Mouse (Mus musculus) kidney, postnatal 14 days (tissue): ENCODE data around the gene Gm2026.
"Not testable (repeated sequence)": the region's sequence is repeated elsewhere in the genome, so short reads cannot be mapped to it uniquely, and the experiment has no call there.

ENCODE experiments used
- DNase-seq: peaks from one replicate; pipeline ENCODE4 v3.0.0; 2022; ENCODE audit warnings: mixed read lengths

Gene Gm2026

DNA sequence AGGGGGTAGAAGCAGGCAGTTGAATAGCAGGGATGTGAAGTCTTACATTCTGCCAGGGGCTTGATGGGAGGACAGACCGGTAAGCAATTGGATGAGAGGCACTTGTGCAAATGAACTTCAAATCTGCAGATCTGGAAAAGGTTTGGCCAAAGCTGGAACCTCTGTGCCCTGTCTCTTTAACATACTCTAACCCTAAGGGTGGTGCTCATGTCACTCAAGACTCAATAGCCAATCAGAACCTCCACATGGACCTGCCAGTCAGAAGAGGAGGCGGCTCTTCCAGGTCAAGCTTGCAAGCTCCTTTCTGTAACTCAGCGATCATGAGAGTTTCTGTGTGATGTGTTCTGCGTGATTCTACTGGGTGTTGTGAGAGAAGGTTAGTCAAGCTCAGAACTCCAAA lies at the start of gene Gm2026:
Gene Gm2026, plus strand, starts transcription at position 301 of the 400 bp plus-strand sequence.
- DNase-seq: not testable (repeated sequence)

DNA sequence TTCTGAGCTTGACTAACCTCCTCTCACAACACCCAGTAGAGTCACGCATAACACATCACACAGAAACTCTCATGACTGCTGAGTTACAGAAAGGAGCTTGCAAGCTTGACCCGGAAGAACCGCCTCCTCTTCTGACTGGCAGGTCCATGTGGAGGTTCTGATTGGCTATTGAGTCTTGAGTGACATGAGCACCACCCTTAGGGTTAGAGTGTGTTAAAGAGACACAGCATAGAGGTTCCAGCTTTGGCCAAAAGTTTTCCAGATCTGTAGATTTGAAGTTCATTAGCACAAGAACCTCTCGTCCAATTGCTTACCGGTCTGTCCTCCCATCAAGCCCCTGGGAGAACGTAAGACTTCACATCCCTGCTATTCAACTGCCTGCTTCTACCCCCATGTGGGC lies 34.1 kb upstream of the Gm2026 start, which contains the start of gene Zfp966:
Gene Zfp966, minus strand, starts transcription at position 101 of the 400 bp plus-strand sequence.
- DNase-seq: not testable (repeated sequence)
